Mouse (Mus musculus): Measurements from ENCODE around the gene Fam219a.

Gene Fam219a

DNA sequence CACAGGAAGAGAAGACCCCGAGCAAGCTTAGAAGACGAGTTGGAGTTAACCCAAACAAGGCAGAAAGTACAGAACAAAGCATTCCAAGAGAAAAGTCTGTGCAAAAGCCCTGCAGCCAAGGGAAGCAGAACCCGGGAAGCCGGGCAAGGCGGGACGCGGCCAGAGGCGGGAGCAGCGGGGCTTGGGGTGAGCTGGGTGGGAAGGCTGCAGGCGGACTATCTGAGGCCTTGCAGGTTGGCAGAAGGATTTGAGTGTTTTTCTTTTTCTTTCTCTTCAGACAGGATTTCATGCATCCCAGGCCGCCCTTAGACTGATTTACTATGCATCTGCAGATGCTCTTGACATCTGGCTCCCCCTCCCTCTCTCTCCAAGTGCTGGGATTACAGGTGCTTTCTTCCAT lies 16.2 kb downstream of the Fam219a start:
- no peak for DNase-seq

DNA sequence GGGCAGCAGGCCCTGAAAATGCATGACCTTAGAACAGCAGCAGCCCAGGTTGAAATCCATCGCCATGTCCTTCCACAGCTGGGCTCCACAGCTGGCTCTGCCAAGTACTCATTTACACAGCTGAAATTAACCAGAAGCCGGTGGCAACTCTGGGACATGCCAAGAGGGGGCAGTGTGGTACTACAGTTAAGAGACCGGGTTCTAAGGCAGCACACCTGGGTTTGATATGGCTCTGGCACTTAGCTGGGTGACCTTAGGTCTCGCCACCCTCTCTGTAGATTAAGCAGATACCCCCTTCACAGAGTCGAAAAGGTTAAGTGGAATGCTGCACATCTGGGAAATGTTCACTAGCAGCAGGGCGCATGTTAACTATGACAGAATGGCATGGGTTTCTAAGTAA lies 16.8 kb downstream of the Fam219a start:
- peak; percentile 84 for DNase-seq

DNA sequence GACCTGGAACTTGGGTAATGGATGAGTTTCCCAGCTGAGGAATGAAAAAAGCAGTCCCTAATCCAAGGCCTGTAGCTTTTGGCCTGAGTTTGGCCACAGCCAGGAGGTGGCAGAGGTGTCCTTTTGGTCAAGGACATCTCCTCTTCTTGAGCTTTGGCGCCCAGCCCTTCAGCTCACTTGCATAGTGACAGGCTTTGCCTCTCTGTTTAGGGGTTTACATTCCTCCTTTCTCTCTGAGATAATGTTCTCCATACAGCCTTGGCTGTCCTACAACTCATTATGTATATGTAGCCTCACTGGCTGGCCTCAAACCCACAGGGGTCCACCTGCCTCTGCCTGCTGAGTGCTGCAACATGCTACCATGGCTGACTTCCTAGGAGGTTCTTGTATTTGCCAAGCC lies 22.3 kb downstream of the Fam219a start:
- no peak for DNase-seq

DNA sequence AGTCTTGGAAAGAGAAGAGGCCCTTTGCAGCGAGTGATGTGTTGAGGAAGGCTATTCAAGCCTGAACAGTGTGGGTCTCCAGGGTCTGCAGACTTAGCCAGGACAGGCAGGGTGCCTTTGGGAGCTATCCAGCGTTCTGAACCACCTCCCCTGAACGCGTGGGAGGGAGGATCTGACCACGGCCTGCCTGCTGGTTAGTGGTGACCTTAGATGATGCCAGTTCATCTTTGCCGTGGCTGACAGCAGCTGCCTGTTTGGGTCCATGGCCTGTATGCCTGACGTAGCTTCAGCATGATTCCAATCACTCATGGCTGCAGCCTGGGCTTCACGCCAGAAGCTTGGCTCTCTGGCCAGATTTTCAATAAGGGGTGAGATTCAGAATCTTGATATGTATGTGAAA lies 23.4 kb downstream of the Fam219a start:
- peak; percentile 52 for DNase-seq

DNA sequence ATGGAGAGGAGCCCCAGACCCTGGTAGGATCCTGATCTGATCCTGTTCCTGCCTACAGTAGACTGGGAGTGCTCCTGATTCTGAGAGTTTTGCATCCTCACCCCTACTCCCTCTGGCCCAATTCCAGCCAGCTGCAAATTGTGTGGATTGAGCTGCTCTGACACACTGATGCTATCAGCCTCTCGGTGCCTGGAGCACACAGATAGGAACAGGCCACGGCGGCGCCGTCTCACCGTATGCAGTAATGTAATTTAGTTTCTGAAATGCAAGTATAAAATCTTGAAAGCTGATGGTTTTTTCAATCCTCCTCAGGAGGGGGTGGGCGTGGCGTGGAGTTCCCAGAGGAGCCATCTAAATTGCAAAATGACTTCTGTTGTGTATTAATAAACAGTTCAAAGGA lies 27.2 kb downstream of the Fam219a start:
- no peak for DNase-seq

DNA sequence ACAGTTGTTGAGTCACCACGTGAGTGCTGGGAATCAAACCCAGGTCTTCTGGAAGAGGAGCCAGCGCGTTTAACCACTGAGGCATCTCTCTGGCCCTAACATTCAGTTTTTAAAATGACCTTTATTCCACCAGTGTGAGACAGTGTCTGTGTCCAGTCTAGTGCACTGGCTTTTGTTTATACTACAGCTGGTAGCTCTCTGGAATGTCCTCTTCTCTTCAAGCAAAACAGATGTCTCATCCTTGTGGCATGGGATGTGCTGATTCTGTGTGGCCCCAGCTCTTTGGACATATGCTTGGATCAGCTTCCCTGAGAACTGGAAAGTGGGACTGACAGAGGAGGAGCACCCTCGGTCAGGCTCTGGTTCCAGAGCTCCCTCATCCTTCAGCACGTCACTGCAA lies 34.5 kb downstream of the Fam219a start:
- DNase-seq: no peak

DNA sequence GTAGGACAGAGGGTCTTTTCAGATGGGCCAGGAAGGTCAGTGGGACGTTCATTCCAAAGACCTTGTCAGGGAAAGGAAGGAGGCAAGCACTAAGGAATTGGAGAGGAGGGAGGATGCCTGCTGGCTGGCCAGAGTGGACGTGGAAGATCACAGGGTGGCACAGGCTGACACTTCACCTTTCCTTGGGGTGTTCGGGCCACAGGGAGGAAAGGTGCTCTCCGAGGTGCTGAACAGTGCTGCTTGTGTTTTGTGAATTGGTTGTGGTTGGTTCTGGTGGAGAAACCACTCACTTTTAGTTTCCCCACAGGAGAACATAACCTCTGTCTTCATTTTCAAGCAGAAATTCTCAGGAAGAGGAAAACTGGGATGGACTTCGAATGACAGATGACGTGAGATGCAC lies 36.9 kb downstream of the Fam219a start:
- peak; percentile 53 for DNase-seq

DNA sequence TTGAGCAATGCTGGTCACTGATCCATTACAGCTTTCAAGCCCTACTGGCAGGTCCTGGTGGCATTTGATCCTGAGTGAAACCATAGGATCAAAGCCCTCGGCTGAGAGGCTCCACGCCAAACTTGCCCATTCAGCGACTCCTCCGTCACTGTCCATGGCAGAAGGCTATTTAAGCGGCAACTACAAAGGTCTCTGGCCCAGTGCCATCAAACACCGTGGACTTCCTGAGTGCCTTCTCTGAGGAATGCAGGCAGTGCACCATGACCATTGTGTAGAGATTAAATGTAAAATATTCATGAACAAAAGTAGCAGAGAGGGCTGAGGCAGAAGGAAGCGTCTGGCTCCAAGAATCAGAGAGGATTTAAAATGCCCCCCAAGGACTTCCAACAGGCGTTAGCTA lies 41.3 kb downstream of the Fam219a start:
- DNase-seq: peak; percentile 46

DNA sequence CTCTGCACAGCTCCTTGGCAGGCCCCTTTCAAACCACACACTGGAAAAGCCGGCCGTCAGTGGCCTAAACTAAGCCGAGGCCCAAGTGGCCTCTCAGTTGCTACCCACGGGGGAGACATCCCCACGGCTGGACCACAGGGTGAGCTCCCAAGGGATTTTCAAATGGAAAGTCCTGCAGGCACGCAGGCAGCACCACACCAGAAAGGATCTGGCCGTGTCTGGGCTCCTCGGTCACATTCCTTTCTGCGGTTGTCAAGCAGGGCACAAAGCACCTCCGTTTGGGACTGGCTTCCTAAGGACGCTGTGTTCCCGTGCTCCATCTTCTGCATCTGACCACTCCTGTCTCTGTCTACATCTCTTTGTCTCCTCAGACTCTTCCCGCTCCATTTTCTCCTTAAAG lies 42.3 kb downstream of the Fam219a start:
- DNase-seq: no peak

DNA sequence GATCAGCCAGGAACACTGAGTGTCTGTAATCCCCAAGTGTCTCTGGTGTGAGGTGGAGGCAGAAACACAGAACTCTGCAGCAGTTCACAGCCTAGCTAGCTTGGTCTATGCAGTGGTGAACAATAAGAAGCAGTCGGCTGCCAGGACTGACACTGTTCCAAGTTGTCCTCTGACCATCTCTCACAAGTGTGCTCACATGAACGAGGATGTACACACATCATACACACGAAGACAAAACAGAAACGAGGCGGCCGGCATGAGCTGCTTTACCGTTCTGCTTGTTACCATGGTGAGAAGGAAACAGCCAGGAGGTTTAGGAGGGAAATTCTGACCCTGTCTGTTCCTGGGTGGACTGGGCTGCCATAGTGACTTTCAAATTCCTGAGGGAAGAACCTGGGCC lies 42.8 kb downstream of the Fam219a start:
- DNase-seq: no peak

DNA sequence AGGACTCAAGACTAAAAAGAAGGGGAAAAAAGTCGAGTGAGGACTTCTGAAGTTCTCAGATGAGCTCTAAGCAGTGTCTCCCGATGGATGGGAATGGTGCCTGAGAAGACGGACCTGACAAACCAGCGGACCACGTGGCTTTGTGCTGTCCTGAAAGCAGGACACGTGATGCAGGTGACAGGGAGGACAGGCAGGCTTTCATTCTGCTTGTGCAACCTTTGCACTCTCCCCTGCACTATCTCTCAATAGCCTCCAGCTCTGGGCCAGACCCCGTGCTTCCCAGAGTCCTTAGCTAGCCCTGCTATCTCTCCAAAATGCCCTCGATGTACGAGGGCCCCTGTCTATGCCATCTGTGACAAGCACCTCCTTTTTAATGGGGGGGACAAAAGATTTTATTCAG lies 44.5 kb downstream of the Fam219a start:
- DNase-seq: no peak

DNA sequence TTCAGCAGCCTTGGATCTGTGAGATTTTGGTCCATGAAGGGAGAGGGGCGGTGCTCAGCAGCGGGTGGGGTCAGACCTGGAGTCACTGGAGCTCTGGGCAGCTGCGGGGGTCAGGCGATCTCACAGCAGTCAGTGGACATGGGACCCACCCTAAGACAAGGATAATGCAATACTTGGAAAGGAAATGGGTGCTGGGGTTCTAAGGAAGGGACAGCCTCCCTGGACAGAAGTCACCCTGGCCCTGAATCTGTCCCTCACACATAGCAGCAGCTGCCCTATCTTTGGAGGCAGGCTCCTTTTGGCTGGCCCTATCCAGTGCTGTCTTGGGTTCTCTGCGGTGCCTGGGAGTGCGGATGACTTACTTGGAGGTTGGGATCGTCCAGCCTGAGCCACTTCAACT lies 45.5 kb downstream of the Fam219a start:
- DNase-seq: no peak

DNA sequence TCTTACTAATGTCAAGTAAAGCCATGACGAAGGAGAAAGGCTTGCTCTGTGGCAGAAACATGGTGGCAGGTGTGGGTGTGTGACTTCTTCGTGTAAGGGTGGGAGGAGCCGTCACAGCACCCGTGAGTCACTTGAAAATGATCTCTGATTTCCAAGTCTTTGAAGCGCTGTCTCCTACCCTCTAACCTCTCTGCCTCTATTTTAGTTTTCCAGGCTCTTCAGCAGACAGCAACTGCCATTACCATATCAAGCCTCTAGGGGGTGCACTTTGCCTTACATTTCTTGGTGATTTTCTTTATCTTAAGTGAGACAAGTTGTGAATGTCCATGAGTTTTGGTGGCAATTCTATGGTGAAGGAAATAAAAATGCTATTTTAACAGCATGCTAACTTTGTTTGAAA lies 46.5 kb downstream of the Fam219a start:
- DNase-seq: peak; percentile 57

DNA sequence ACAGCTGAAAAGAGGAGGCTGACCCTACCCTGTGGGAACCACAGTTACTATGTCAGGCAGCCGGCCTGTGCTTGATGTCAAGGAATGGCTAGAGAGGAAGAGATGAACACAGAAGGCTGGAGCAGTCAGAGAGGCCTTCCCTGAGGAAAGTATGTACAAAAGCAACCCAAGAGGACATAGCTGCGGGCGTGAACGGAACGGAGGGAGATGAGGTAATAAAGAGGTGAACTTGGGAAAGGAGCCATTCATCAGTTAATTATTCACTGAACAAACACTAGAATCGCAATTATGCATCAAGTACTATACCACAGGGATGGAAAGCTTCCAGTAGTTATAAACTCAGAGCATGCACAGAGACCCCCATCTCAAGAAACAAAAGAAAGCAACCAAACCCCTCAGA lies 47.2 kb downstream of the Fam219a start:
- no peak for DNase-seq

DNA sequence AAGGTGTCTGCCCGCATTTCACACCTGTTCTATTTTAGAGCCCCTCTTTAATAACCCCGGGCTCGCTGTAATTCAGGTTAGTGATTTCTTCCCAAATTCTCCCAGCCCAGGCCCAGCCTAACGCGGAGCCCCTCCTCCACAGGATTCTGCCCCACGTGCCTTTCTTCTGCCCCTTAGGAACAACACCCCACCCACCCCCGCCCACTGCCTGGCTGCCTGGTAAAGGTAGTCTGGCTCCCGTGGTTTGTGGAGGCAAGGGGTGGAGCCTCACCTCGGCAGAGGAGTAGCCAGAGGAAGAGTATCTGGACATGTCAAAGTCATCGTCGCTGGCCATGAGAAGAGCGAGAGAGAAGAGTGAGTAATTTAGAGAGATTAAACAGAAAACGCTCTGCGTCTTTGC lies 48.7 kb downstream of the Fam219a start:
- DNase-seq: no peak

DNA sequence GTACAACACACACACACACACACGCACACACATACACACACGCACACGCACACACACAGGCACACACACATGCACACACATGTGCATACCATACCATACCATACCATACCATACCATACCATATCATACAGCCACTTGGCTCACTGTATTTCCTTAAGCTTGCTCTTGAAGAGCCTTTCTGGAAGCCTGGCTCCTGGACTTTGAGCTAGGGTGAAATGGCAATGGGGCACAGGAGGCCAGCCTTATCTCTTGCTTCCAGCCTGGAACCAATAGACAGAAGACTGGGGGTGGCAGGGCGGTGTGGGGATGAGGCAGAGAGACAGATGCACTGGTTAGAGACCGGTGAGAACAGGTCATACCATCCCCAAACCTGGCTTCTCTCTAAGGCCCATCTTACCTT lies 50.1 kb downstream of the Fam219a start:
- no peak for DNase-seq

DNA sequence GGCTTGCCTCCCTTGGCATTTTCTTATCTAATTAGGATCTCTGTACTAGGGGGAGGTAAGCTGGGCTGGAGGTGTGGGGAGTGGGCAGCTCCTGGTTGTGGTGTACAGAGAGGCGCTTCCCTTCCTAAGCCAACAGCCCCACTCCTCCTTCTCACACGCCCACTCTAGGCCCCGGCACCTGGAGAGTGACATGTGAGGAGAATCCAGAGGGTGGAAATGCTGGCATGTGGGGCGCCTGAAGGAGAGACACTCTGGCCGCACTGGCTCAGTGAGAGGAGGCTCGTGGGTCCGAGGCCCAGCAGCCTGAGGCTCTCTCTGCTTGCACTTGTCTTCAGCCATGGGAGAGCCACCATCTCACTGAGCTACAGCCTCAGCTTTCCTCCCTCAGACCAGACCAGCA lies 51.0 kb downstream of the Fam219a start:
- DNase-seq: no peak

DNA sequence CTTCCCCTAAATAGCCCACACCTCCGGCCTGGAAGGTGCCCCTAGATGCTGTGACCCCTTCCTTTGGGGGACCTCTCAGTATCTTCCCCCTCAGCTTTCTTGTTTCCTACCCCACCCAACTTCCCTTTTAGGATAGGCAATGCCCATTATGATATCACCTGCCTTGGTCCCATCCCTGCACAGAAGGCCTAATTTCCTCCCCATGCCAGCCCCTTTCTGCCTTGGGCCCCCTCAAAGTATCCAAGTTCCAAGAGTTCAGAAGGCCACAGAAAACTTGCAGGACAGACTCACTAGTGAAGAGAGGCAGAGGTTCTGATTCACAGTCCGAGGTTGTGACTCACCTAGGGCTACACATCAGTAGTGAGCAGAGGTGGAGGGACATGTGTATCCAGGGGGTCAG lies 52.1 kb downstream of the Fam219a start, which contains the start of gene 1110017D15Rik:
Gene 1110017D15Rik, minus strand, starts transcription at position 101 of the 400 bp plus-strand sequence.
- no peak for DNase-seq

DNA sequence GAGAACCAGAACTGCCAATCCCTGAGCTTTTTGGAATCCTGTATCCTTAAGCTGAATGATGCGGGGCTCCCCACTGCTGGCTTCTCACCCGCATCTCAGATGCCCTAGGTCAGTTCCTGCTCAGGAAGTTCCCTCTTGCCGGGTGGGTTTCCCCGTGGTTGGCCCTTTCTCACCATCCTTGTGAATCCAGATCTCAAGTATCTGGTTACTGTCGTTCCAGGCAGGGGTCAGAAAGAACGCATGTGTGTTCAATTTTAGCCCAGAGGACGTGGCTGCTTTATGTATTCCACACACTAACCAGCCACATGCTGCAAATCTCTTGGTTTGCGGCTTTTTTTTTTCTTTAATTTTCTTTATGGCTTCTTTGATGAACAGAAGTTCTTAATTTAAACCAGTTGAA lies 55.6 kb downstream of the Fam219a start:
- DNase-seq: no peak

DNA sequence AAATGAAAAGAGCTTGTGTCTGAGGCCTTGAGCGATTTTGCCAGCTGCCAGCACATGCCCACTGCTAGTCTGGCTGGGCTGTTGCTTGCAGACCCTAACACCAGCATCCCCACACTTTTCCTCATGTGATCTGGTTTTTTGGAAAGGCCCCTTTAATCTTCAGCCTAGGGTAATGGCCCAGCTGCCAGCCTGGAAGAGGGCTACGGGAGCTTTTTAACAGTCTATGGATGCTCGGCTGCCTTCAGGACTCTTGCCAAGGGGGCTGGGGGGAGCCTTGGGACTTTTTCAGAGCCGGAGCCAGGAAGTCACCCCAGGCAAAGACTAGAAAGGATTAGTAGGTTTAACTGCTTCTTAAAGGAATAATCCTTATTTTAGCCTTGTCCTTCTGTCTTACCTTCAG lies 56.0 kb downstream of the Fam219a start:
- no peak for DNase-seq

DNA sequence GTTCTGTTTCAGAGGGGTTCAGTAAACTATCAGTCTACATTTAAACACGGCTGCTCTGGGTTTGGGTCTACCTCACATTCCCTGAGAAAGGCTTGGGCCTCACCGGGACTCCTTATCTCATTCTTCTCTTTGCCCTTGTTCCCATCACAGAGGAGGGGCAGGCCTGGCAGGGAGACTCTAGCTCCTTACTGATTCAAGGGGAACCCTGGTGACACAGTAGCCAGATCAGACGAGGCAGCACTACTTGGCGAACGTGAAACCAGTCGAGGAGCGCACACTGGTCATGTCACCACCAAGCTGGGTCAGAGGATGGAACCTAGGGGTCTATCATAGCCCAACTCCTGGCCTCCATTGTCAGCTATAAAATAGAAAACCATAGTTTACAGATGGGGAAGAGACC lies 61.3 kb downstream of the Fam219a start:
- no peak for DNase-seq

DNA sequence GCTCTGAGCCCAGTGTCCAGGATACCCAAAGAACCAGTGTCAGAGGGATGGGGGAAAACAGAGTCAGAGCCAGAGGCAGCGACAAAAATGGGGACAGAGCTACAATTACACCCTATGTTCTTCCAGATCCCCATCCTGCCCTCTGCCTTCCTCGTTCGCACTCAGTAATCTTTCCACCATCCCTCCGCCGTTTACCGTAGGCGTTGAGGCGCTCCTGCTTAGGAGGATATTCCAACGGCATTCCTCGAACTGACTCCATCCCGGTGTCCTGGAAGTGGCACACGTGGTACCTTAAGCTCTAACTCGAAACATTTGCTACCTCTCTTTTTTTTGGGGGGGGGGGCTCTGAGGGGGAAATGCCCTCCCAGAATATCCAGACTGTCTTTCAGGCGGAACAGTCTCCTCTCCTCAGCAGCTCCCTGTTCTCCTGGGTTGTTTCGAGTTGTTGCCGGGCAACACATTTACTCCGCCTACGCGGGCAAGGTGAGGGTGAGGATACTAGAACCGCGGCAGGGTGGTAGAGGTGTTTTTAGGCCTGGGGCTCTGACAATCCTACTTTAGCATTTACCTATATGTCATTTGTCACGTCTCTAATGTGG lies 61.9 kb downstream of the Fam219a start:
- no peak for DNase-seq

DNA sequence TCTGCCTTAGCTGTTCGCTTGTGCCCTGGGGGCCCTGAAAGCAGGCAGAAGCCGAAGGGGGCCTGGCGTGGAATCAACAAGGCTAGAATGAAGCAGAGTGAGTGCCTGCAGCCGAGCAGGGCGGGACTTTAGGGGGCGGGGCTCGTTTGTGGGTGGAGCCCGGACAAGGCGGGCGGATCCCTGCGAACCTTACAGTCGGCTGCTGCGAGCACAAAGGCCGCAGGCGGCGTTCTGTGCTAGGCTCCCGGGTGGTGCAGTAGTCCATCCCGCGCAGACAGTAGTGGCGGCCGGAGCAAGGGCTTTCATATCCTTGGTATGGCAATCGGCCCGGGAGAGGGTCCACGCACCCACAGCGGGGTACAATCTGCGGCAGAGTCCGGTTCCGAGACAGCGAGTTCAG lies 62.4 kb downstream of the Fam219a start:
- DNase-seq: peak; percentile 89

DNA sequence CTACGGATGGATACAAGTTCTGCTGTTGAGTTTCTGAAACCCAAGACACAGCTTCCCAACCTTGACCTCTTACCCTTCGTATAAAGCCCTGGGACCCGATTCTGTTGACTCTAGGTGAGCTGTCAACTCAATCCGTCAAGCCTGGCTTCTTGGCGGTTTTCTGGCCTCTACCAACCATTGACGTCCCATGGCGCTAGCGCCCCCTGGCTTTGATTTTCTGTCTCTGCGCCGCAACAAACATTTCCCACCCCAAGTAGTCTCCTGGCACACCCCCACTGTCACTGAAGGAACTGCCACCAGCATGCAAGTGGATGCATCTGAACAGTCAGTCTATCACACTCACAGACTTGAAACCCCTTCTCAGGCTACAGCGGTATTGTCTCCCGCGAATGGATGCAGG lies 63.2 kb downstream of the Fam219a start:
- peak; percentile 72 for DNase-seq

DNA sequence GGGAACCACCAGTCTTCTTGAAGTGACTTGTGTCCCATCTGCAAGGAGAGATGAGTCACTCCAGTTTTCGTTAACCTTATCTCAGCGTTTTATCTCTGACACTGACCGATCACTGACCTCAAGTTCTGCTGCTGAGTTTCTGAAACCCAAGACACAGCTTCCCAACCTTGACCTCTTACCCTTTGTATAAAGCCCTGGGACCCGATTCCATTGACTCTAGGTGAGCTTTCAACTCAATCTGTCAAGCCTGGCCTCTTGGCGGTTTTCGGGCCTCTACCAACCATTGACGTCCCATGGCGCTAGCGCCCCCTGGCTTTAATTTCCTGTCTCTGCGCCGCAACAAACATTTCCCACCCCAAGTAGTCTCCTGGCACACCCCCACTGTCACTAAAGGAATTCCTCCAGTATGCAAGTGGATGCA lies 64.2 kb downstream of the Fam219a start:
- peak; percentile 52 for DNase-seq

DNA sequence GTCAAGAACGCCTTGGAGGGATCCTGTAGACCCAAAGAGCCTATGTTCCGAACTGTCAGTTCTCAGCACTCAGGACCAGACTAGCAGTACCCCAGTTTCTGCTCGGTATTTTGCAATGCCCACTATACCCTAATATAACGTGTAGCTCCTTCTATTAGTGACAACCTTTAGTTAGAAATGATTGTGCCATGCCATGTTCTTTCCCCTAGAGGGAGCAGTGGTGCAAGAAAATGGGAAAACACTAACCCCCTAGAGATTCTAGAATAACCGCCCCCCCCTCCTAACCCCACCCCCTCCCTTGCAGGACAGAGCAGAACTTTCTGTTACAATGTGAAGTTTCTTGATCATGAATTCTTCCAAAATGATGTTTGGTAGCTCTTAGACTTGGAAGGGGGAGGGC lies 65.0 kb downstream of the Fam219a start:
- DNase-seq: no peak
